ENCODE assay signal across 8 mouse cellular contexts in the genomic region with DNA sequence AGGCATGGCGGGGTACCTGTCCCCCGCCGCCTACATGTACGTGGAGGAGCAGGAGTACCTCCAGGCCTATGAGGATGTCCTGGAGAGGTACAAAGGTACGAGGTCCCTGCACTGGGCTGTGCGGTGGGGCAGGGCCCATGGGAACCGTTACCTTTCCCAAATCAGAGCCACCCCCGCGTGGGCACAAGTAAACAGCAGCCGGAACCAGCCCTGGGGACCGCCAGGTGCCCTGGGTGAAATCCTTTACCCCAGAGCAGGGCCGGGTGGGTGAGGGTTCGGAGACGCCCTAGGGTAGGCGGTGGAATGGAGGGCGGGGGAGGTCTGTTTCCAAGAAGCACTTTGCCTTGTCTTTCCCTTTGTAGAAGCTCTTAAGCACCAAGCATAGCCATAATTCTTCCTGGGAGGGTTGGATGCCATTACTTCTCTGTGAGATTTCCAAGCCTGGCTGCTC.
DNase-seq lines count a peak whose midpoint lies in the region; ATAC-seq and TF ChIP-seq lines count a peak whose summit lies in the region.

No protein-coding gene starts in this region.

- H3K4me3 ChIP-seq in spleen, adult 2 months (ENCODE audit: extremely low read depth, insufficient read depth, insufficient read length) = peak overlapping the region; percentile 58; the same call in 1 of the 2 replicates
- peak overlapping the region; percentile 84 for H3K4me3 ChIP-seq in heart, embryonic 15.5 days
- peak overlapping the region; percentile 74 for H3K4me3 ChIP-seq in limb, embryonic 15.5 days
- peak overlapping the region; percentile 68 for H3K4me3 ChIP-seq in olfactory bulb, adult 2 months (ENCODE audit: insufficient read depth, low read depth, low read length)

- TF ChIP-seq CTCF in spleen, adult 2 months (IDR thresholded peaks at IDR 0.05; ENCODE audit: extremely low read depth, insufficient read depth, insufficient read length, insufficient replicate concordance) = no peak
- no peak for TF ChIP-seq CTCF in olfactory bulb, adult 2 months (IDR thresholded peaks at IDR 0.05; ENCODE audit: insufficient read depth, low read depth, low read length)

- peaks cover 5% of the 10 kb centered on the region; the same call in 1 of the 2 replicates for H3K27me3 ChIP-seq in spleen, adult 2 months (ENCODE audit: control insufficient read depth, insufficient read depth, low read length)
- H3K27me3 ChIP-seq in heart, embryonic 15.5 days = no peaks in the 10 kb centered on the region
- no peaks in the 10 kb centered on the region; the same call in 1 of the 2 replicates for H3K27me3 ChIP-seq in limb, embryonic 15.5 days

- peaks cover 4% of the 10 kb centered on the region; the same call in 1 of the 2 replicates for H3K4me1 ChIP-seq in spleen, adult 2 months (ENCODE audit: control insufficient read depth, insufficient read depth, insufficient read length)
- peaks cover 26% of the 10 kb centered on the region for H3K4me1 ChIP-seq in heart, embryonic 15.5 days (replicated peaks)
- peaks cover 22% of the 10 kb centered on the region for H3K4me1 ChIP-seq in limb, embryonic 15.5 days
- peaks cover 13% of the 10 kb centered on the region for H3K4me1 ChIP-seq in olfactory bulb, adult 2 months (ENCODE audit: control insufficient read depth, insufficient read depth, low read length)

- peak overlapping the region; percentile 86 for H3K9ac ChIP-seq in heart, embryonic 15.5 days
- peak overlapping the region; percentile 65 for H3K9ac ChIP-seq in limb, embryonic 15.5 days

- no peaks in the 10 kb centered on the region for H3K9me3 ChIP-seq in heart, embryonic 15.5 days (replicated peaks)
- no peaks in the 10 kb centered on the region for H3K9me3 ChIP-seq in limb, embryonic 15.5 days

- peak overlapping the region; percentile 95 for H3K4me2 ChIP-seq in heart, embryonic 15.5 days
- peak overlapping the region; percentile 92 for H3K4me2 ChIP-seq in limb, embryonic 15.5 days

- peak; percentile 50 for DNase-seq in adrenal gland, adult 2 months
- DNase-seq in adrenal gland, postnatal 4 days (ENCODE audit: low spot score in 2 of 2) = no peak
- DNase-seq in spleen, adult 2 months (ENCODE audit: low read depth in 1 of 2, low spot score in 2 of 2) = no peak
- no peak for DNase-seq in spleen, adult 12 weeks (ENCODE audit: low spot score)
- DNase-seq in urinary bladder, postnatal 14 days (ENCODE audit: low spot score) = no peak

- ATAC-seq in heart, embryonic 15.5 days (replicated peaks; ENCODE audit: insufficient number of reproducible peaks, insufficient read depth, low FRiP score, low read depth) = peak; percentile 27
- ATAC-seq in limb, embryonic 15.5 days (ENCODE audit: insufficient number of reproducible peaks, low FRiP score, low TSS enrichment, low read depth) = 0 out of 2 replicates have a peak, but pooled peaks have one; percentile 28

- H3K36me3 ChIP-seq in spleen, adult 2 months (ENCODE audit: control insufficient read depth, insufficient read depth, low read length) = no peaks in the 10 kb centered on the region
- no peaks in the 10 kb centered on the region for H3K36me3 ChIP-seq in heart, embryonic 15.5 days
- no peaks in the 10 kb centered on the region for H3K36me3 ChIP-seq in limb, embryonic 15.5 days

- WGBS in spleen, adult 2 months = 22% methylated on average over 16 of the region's 16 CpGs
- WGBS in heart, embryonic 15.5 days = 1% methylated on average over 16 of the region's 16 CpGs
- 0% methylated on average over 16 of the region's 16 CpGs for WGBS in limb, embryonic 15.5 days
- 5% methylated on average over 16 of the region's 16 CpGs for WGBS in olfactory bulb, adult 2 months

- no peak overlapping the region for H3K27ac ChIP-seq in spleen, adult 2 months (ENCODE audit: insufficient read depth, low read length)
- H3K27ac ChIP-seq in heart, embryonic 15.5 days = peak overlapping the region; percentile 90
- H3K27ac ChIP-seq in limb, embryonic 15.5 days = 0 out of 2 replicates have a peak overlapping the region, but pooled peaks have one; percentile 17
- H3K27ac ChIP-seq in olfactory bulb, adult 2 months (ENCODE audit: insufficient read depth, low read depth, low read length) = no peak overlapping the region

- TF ChIP-seq POLR2A in spleen, adult 2 months (IDR thresholded peaks at IDR 0.05; ENCODE audit: low read depth, low read length) = no peak
- no peak for TF ChIP-seq POLR2A in olfactory bulb, adult 2 months (IDR thresholded peaks at IDR 0.05; ENCODE audit: insufficient read depth, low read depth, low read length)

Comparison
In these comparisons a context has a peak if more than half of its experiments do, and no peak if none do; other contexts are left out.
1. H3K27ac ChIP-seq: peak in heart, embryonic 15.5 days (single experiment) and limb, embryonic 15.5 days (single experiment); none in spleen, adult 2 months (single experiment) and olfactory bulb, adult 2 months (single experiment).
2. Peak in every context shown above with its lines, with median percentiles within 50 percentile points of each other: H3K4me3 ChIP-seq.